Mouse (Mus musculus): ENCODE measurements around the gene Ipmk. TPM values are rescaled to one million over a fixed set of nuclear protein-coding genes. Genes with fewer than 3 reads are reported as not detected.

The Ipmk gene
- total RNA-seq (2023) = 10 to 100 TPM; 69.8 to 70.6 TPM

DNA sequence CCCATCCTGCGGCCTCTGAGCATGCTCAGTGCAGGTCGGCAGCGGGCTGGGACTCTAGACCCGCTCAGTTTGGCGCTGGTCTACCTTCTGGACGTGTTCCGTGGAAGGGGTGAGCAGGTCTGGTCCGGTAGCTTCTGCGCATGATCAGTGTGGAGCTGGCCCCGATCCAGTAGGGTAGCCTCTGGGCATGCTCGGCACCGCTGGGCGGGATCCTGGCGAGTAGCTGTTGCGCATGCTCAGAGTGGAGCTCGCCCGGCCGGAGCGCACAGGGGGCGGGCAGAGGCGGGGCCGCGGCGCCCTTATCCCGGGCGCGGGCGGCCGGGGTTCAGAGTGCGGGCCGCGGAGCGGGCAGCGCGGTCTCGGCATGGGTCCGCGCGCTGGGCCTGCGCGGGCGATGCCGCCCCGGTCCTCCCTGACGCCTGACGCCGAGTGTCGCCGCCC is at the start of gene Ipmk:
Gene Ipmk (plus strand): TSS at position 255 of the 441 bp plus-strand sequence.

DNA sequence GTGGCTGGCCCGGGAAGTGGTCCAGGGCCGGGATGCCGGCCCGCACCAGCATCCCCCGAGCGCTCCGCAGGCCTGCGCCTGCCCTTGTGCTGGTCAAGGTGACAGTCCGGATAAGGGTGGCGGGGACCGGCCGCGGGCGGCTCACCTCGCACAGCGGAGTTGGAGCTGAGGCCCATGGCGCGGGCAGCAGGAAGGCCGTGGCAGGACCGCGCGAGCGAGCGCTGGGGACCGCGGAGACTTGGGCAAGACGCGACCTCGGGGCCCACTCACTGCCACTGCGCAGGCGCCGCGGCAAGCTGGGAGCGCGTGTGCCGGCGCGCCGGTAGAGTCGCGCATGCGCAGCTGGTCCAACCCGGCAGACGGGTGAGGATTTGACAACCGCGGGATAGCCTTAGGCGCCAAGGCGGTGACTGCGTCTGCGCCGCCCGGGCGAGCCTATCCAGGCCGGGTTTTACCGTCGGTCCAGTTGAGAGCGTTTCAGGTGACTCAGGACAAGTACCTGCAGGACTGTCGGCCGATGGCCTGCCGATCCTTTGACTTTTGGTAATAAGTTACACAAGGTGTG is 2.9 kb upstream of the Ipmk start, which contains the start of gene Cisd1:
Gene Cisd1 (minus strand): TSS at position 376 of the 565 bp plus-strand sequence.

Other genes starting within 250 kb of the Ipmk start
- gene Bicc1, start 188.1 kb upstream of the Ipmk start, total RNA-seq (2023) = under 1 TPM; 0.07 to 0.11 TPM
- gene Tfam, start 109.5 kb upstream of the Ipmk start, total RNA-seq (2023) = 10 to 100 TPM; 15.9 to 16.6 TPM
- 10 to 100 TPM; 13.1 to 17.9 TPM for gene Ube2d1, start 62.5 kb upstream of the Ipmk start, total RNA-seq (2023)
- 10 to 100 TPM; 10.9 to 18.1 TPM for gene Cisd1, start 2.8 kb upstream of the Ipmk start, total RNA-seq (2023)